Mouse (Mus musculus) mouse embryonic stem cell (cell line): ENCODE results near the gene Prrt1.

ENCODE experiments used
- in situ Hi-C, 2 experiments: fragments of 300-500 bp; cut with MboI; formaldehyde crosslinking; loops; 1 replicate in 1 of 2; 3 replicates in 1 of 2; pipeline ENCODE4 v1.14.3; 2019 to 2020; ENCODE audit warnings: low sequenced_read_pairs in 2 of 2, low pct_unique_long_range_greater_than_20kb in 1 of 2, mixed read lengths in 1 of 2; ENCODE audit not compliant: unreplicated experiment in 1 of 2

Gene Prrt1

DNA sequence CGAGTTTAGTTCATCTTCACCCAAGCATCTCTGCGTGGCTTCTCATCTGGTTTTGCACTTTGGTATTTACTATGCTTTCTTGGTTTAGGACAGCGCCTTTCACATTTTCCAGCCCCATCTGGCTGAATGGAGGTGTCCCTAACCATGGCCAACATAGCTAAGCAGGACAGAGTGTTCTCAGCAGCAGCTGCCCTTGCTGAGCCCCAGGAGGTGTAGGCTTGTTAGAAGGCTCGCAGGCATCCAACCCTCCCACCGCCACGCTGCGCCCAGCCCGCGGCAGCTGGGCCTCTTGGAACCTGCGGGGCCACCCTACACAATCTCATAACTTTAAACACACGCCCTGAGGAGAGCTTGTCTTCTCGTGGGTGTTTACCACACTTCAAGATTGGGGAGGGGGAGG is 47.3 kb downstream of the Prrt1 start:
- in situ Hi-C loops: no loop called here

DNA sequence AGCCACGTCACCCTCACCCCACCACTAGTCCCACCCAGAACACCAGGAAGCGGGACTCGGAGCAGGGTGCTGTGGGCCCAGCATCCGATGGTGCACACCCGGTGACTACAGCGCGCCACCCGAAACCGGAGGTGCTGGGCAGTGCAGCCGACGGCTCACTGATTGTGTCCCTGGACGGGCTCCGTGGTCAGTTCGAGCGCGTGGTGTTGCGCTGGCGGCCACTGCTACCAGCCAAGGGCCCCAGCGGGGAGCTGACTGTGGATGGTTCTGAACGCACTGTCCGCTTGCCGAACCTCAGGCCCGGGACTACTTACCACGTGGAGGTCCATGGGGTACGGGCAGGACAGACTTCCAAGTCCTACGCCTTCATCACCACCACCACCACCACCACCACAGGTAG is 50.9 kb downstream of the Prrt1 start:
- in situ Hi-C loops: no loop called here

DNA sequence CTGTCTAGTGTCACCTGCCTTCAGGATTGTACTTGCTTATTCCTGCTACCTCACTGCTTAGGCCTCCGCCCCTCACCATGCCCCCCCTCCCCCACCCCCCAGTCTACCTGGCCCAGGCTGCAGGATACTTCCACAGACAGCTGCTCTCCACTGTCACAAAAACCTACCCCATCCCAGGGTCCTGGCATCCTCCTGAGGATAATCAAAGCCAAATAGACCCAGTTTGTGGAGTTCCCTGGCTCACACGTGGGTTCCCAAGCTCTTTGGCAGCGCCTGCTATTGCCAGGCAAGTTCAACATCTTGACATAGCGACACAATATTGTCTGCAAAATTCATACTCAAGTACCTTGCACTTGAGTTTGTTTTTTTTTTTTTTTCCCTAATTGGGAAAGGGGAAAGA is 51.3 kb downstream of the Prrt1 start:
- in situ Hi-C loops: no loop called here

DNA sequence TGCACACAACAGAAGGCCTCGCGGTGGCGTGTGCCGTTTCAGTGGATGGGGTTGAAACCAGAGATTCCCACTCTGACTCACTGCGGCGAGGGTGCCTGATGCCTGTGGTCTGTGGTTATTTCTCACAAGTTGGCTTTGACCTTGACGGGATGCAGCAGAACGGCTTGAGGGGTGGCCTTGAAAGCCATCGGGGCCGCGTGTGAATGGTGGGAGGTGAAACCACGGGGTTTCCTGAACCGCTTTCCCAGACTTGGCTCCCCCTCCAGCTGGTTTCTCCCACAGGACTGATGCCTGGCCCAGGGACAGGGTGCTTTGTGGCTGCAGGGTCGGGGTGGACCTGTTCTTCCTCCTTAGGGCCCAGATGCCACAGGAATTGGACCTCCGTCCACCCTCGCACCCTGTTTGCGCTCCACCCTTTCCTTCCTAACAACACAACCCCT is 51.8 kb downstream of the Prrt1 start:
- in situ Hi-C loops: no loop called here

DNA sequence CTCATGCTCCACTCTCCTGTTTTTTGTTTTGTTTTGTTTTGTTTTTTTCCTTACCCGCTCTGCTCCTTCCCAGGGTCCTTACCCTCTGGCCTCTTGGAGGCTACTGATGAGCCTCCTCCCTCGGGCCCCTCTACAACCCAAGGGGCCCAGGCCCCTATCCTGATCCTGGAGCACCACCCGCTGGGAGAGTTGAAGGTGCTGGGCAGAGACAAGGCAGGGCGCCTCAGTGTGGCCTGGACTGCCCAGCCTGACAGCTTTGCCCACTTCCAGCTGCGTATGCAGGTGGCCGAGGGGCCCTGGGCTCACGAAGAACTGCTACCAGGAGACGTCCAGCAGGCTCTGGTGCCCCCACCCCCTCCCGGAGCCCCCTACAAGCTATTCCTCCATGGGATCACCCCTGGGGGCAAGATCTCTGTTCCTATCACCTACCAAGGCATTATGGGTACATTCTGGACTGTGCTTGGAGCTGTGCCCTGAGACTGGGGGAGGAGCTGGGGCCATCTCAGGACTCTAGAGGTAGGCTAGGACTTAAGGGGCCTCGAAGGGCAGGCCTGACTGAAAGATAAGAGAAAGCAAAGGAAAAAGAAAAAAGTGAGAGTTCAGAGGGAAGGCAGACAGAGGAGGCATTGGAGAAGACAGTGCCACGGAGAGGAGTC is 52.7 kb downstream of the Prrt1 start:
- in situ Hi-C loops: no loop called here
